Mouse (Mus musculus) thymus, adult 2 months (tissue): ENCODE measurements around the gene Ltbp2.

Experiments used
- CTCF ChIP-seq: fragments of 200-500 bp; IDR thresholded peaks from 2 replicates; pipeline ENCODE4 v1.5.1; 2012; ENCODE audit warnings: mild to moderate bottlenecking, control low read depth, low read length, moderate library complexity, borderline replicate concordance; ENCODE audit not compliant: control insufficient read depth, poor library complexity, insufficient read depth; ENCODE audit errors: extremely low read depth
- POLR2A ChIP-seq: fragments of 200-500 bp; IDR thresholded peaks from 2 replicates; pipeline ENCODE4 v1.6.1; 2012; ENCODE audit warnings: mild to moderate bottlenecking, low read length, control low read depth, moderate library complexity; ENCODE audit not compliant: control insufficient read depth, poor library complexity, insufficient read depth; ENCODE audit errors: extremely low read depth

DNA sequence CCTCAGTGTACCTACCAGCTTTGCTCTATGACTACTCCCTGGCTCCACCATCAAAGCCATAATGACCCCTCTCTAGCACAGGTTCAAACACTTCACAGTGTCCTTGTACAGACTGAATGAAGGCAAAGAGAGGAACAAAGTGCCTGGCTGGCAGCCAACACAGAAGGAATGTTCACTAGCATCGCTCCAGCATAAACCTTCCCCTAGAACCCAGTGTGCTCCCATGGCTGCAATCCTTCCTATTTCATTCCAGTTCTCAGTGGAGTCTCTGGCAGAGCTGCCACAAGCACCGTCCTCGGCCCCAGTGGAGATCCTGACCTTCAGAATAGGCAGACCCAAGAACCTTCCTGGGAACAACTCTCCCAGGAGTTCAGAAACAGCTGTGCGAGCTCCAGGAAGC lies 75.9 kb downstream of the Ltbp2 start:
- TF ChIP-seq POLR2A (no peak), CTCF (no peak)
